Mouse (Mus musculus) CD4-positive, CD25-positive, alpha-beta regulatory T cell (primary cell): ENCODE results near the gene Ubl5. TPM values are rescaled to one million over a fixed set of nuclear protein-coding genes. Genes with fewer than 3 reads are reported as not detected.

Experiments
- polyA plus RNA-seq: library from polyadenylated mRNA; unstranded; fragments of 100-300 nt; shearing (Covaris generic); gene quantifications from one replicate; pipeline ENCODE4 v1.2.1, GENCODE M21; 2017

The Ubl5 gene
- 308 TPM for polyA plus RNA-seq

DNA sequence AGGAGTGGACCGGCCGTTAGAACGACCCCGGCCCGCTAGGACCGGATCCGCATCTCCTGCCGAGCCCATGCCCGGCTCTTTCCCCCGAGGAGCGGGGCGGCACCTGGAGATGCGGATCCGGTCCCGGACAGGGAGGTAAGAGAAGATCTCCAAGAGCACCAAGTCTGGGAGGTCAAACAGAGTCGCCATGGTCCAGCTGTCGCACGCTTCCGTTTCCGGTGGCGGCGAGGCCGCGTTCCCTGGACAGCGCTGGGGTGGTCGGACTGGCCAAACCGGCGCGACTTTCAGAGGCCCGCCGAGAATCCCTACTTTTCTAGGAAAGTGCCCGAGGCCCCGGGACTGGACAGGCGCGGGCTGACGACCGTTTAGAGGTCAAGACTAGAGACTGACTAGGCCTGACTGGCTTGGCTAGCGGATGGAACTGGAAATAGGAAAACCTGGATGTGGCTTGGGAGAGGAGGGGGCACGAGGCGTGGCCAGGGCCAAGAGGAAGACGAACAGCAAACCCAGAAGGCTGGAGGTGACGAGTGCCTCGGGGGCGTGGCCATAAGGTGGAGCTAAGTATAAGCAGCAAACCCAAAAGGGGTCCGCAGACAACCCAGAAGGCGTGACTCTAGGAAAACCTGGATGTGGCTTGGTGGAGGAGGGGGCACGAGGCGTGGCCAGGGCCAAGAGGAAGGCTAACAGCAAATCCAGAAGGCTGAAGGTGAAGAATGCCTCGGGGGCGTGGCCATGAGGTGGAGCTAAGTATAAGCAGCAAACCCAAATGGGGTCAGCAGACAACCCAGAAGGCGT lies at the start of gene Ubl5:
Gene Ubl5, plus strand, starts transcription at position 778 of the 795 bp plus-strand sequence.

DNA sequence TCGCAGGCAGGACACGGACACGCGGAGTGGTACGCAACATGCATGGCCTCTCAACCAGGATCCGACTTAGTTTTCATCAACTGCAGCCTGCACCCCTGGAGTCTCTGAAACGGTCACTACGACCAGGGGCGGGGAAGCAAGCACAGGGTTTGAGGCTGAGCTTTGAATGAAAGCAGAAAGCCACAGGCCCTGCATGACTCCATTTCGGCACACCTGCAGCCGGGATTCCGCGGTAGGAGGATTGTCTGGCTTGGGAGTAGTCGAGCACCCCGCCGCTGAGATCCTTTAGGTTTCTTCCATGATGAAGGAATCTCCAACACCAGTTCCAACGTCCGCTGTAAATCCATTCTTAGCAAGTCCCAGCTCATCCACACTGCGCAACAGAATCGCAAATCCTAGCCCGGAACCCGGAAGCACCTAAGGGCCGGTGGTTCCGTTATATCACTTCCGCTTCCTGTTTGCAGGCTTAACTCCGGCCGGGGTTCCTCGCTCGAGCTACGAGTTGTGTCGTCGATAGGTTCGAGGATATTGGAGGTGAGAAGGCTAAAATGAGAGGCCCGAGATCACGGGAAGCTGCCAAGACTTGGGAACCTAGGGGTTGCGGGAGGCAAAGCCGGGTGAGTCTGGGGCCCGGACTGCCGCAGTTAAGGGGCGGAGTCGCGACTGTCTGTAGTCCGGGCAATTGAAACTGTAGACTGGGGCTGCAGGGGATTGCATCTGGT lies 1.8 kb downstream of the Ubl5 start, which contains the start of gene Fbxl12:
Gene Fbxl12, minus strand, starts transcription at position 408 of the 722 bp plus-strand sequence.

DNA sequence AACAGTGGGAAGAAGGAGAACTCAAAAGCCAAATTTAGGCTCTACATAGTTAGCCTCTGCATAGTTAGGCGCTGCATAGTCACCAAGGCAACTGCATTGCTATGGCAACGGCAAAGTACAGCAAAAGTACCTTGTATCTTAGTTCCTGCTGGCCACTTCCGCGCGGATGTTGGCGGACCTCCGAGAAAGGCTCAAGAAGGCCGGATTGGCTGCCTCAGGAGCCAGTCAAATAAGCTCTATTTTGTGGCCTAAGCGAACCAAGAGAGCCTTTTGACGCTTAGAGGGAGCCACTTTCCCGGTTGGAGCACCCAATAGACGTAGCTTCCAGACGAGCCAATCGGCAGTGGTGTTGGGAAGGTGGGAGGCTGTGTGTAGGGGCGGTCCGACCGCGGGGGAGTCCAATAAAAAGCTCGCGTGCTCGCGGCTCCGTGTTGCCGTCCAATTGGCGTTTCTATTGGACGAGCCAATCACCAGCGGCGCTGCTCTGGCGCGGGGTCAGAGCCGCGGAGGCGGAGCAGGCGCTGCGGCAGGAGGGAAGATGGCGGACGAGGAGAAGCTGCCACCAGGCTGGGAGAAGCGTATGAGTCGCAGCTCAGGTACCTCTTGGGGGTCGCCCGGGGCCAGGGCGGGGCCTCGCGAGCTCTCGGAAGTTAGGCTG lies 9.1 kb downstream of the Ubl5 start, which contains the start of gene Pin1:
Gene Pin1, plus strand, starts transcription at position 494 of the 658 bp plus-strand sequence.

Other genes with a start within 250 kb of the Ubl5 start
- gene Zfp26, start 182.7 kb upstream of the Ubl5 start, polyA plus RNA-seq, result 25.4 TPM
- 21.5 TPM for gene Zfp426, start 150.1 kb upstream of the Ubl5 start, polyA plus RNA-seq
- gene Zfp266, start 121.5 kb upstream of the Ubl5 start, polyA plus RNA-seq, result 32.6 TPM
- gene Zfp846, start 61.6 kb upstream of the Ubl5 start, polyA plus RNA-seq, result 15.4 TPM
- 72.4 TPM for gene Fbxl12, start 1.9 kb downstream of the Ubl5 start, polyA plus RNA-seq
- 25.0 TPM for gene Pin1, start 9.2 kb downstream of the Ubl5 start, polyA plus RNA-seq
- gene Olfm2, start 103.5 kb downstream of the Ubl5 start, polyA plus RNA-seq, result 0.67 TPM
- 0.05 TPM for gene Col5a3, start 172.2 kb downstream of the Ubl5 start, polyA plus RNA-seq
- not detected for gene Rdh8, start 175.6 kb downstream of the Ubl5 start, polyA plus RNA-seq
- 68.7 TPM for gene A230050P20Rik, start 225.8 kb downstream of the Ubl5 start, polyA plus RNA-seq
- 4.1 TPM for gene Angptl6, start 236.8 kb downstream of the Ubl5 start, polyA plus RNA-seq
- gene Ppan, start 245.3 kb downstream of the Ubl5 start, polyA plus RNA-seq, result 87.3 TPM